ENCODE assay signal across 8 mouse cellular contexts in the genomic region with DNA sequence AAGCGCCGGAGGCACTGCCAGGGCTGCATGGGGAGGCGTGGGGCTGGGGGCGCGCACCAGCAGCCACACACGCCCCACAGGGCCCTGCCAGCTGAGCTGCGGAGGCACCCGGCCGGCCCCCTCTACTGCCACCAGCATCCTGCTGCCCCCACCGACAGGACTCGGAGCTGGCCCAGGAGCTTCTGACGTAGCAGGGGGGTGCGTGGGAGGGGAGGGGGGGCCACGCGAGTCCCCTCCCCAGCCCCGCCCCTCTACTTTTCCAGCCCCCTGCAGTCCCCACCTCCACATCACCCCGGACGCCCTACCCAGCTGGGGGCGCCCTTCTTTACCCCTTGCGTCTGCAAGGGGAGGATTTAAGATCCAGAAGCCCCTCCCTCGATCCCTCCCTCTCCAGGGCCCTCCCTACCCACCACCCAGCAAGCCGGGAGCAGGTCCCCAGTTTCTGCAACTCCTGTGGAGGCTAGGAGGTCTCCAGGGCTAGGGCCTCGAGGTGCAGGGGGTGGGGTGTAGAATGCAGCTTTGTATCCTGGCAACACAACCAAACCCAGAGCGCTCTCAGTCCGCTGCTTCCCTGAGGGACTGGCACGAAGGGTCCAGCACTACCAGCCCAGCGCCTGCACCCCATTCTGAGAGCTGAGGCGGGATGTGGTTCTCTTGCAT. TPM values are rescaled to one million over a fixed set of nuclear protein-coding genes. Genes with fewer than 3 reads are reported as not detected.
A peak's percentile ranks its signal among the peaks of the same experiment; 100 is the strongest.
DNase-seq lines count a peak whose midpoint lies in the region; ATAC-seq and TF ChIP-seq lines count a peak whose summit lies in the region.

No protein-coding gene starts in this region.

- no peak overlapping the region for H3K9ac ChIP-seq in MEL (ENCODE audit: control insufficient read depth, low read depth, low read length, poor library complexity, severe bottlenecking)
- peak overlapping the region; percentile 99 for H3K9ac ChIP-seq in forebrain, embryonic 14.5 days (ENCODE audit: low read length)
- H3K9ac ChIP-seq in midbrain, embryonic 13.5 days (replicated peaks): peak overlapping the region; percentile 97

- H3K4me2 ChIP-seq in forebrain, embryonic 14.5 days (ENCODE audit: low read length): peak overlapping the region; percentile 86
- peak overlapping the region; percentile 96 for H3K4me2 ChIP-seq in midbrain, embryonic 13.5 days (replicated peaks)

- peaks cover 7 to 14% of the 10 kb centered on the region in 2 experiments; a peak in 3 of 4 replicates for H3K27me3 ChIP-seq in MEL (ENCODE audit: control insufficient read depth in 1 of 2, insufficient read depth in 2 of 2, low read length in 2 of 2)
- H3K27me3 ChIP-seq in forebrain, embryonic 14.5 days (replicated peaks; ENCODE audit: control insufficient read depth, insufficient read depth, low read length): no peaks in the 10 kb centered on the region
- H3K27me3 ChIP-seq in midbrain, embryonic 13.5 days: 0 out of 2 replicates have a peak, but pooled peaks cover 13% of the 10 kb centered on the region

- no peaks in the 10 kb centered on the region for H3K9me3 ChIP-seq in MEL (replicated peaks; ENCODE audit: insufficient read depth, low read length)
- H3K9me3 ChIP-seq in forebrain, embryonic 14.5 days (replicated peaks; ENCODE audit: control insufficient read depth, low read length): no peaks in the 10 kb centered on the region
- no peaks in the 10 kb centered on the region for H3K9me3 ChIP-seq in midbrain, embryonic 13.5 days

- no peaks in the 10 kb centered on the region; the same call in 1 of the 2 replicates for H3K79me2 ChIP-seq in MEL (ENCODE audit: control insufficient read depth, insufficient read depth, low read length, poor library complexity)

- no peak for TF ChIP-seq EP300 in MEL (IDR thresholded peaks at IDR 0.05; ENCODE audit: low read depth in 1 of 2, low read length in 2 of 2)

- peak; percentile 61 for DNase-seq in cerebellum, adult 11 months
- DNase-seq in cerebellum, postnatal 4 days (ENCODE audit: low spot score in 2 of 2): no peak
- DNase-seq in MEL (ENCODE audit: low read depth, low spot score): peak; percentile 19
- DNase-seq in forebrain, embryonic 14.5 days (ENCODE audit: low spot score): peak; percentile 80
- peak; percentile 81 for DNase-seq in left cerebral cortex, adult 11 months (ENCODE audit: low spot score)
- peak; percentile 57 for DNase-seq in testis, postnatal 14 days (ENCODE audit: low spot score)
- DNase-seq in spleen, adult 18-20 months: no peak

- TF ChIP-seq POLR2A in MEL (IDR thresholded peaks at IDR 0.05; ENCODE audit: control insufficient read depth in 1 of 2, insufficient read depth in 1 of 2, low read depth in 1 of 2, low read length in 2 of 2, poor library complexity in 1 of 2): no peak

- ATAC-seq in forebrain, embryonic 14.5 days: peak; percentile 30
- peak; percentile 34 for ATAC-seq in midbrain, embryonic 13.5 days

- WGBS in forebrain, embryonic 14.5 days: 1% methylated on average over 21 of the region's 28 CpGs
- 1% methylated on average over 25 of the region's 28 CpGs for WGBS in midbrain, embryonic 13.5 days

- peak in 1 of 3 experiments; percentile 27; a peak in 1 of 6 replicates for TF ChIP-seq CTCF in MEL (IDR thresholded peaks at IDR 0.05 in 2 of 3, conservative IDR thresholded peaks at IDR 0.05 in 1 of 3; ENCODE audit: control insufficient read depth in 1 of 3, insufficient read depth in 1 of 3, low read depth in 2 of 3, low read length in 3 of 3, poor library complexity in 1 of 3, severe bottlenecking in 1 of 3)

- no peaks in the 10 kb centered on the region for H3K4me1 ChIP-seq in MEL (ENCODE audit: control insufficient read depth in 1 of 2, insufficient read depth in 2 of 2, low read length in 2 of 2)
- H3K4me1 ChIP-seq in forebrain, embryonic 14.5 days (ENCODE audit: control insufficient read depth, insufficient read depth, low read length): peaks cover 59% of the 10 kb centered on the region
- H3K4me1 ChIP-seq in midbrain, embryonic 13.5 days (replicated peaks): peaks cover 74% of the 10 kb centered on the region

- no peak overlapping the region for H3K27ac ChIP-seq in MEL (ENCODE audit: control insufficient read depth, low read depth, low read length)
- peak overlapping the region; percentile 98 for H3K27ac ChIP-seq in forebrain, embryonic 14.5 days (ENCODE audit: low read depth, low read length)
- peak overlapping the region; percentile 99 for H3K27ac ChIP-seq in midbrain, embryonic 13.5 days

- H3K36me3 ChIP-seq in MEL (ENCODE audit: control insufficient read depth in 1 of 2, insufficient read depth in 2 of 2, low read length in 2 of 2): no peaks in the 10 kb centered on the region
- H3K36me3 ChIP-seq in forebrain, embryonic 14.5 days (ENCODE audit: control insufficient read depth, insufficient read depth, low read length): no peaks in the 10 kb centered on the region
- no peaks in the 10 kb centered on the region for H3K36me3 ChIP-seq in midbrain, embryonic 13.5 days

- H3K4me3 ChIP-seq in MEL (ENCODE audit: control insufficient read depth in 1 of 2, insufficient read depth in 1 of 2, low read depth in 2 of 2, low read length in 2 of 2): no peak overlapping the region
- peak overlapping the region; percentile 90 for H3K4me3 ChIP-seq in forebrain, embryonic 14.5 days (ENCODE audit: low read depth, low read length)
- peak overlapping the region; percentile 84 for H3K4me3 ChIP-seq in midbrain, embryonic 13.5 days (replicated peaks)

- no peak for TF ChIP-seq RAD21 in MEL (IDR thresholded peaks at IDR 0.05; ENCODE audit: low read depth, low read length)

TF ChIP-seq in MEL, 35 proteins besides CTCF, POLR2A, EP300 and RAD21:
- TF ChIP-seq GABPA (IDR thresholded peaks at IDR 0.05; ENCODE audit: low read depth, low read length) (no peak), SMC3 (IDR thresholded peaks at IDR 0.05; ENCODE audit: low read depth, low read length) (no peak), MAFK (IDR thresholded peaks at IDR 0.05; ENCODE audit: borderline replicate concordance, low read depth, low read length) (no peak), CHD1 (IDR thresholded peaks at IDR 0.05; ENCODE audit: low read depth, low read length) (no peak), ETS1 (IDR thresholded peaks at IDR 0.05; ENCODE audit: low read depth, low read length) (no peak), MYC (IDR thresholded peaks at IDR 0.05; ENCODE audit: low read depth, low read length) (no peak), ZKSCAN1 (IDR thresholded peaks at IDR 0.05; ENCODE audit: low read depth, low read length) (no peak), KAT2A (conservative IDR thresholded peaks at IDR 0.05; ENCODE audit: low read depth, low read length) (no peak), TBP (IDR thresholded peaks at IDR 0.05; ENCODE audit: low read depth, low read length) (no peak), TAL1 (IDR thresholded peaks at IDR 0.05; ENCODE audit: low read length) (no peak), POLR2AphosphoS2 (IDR thresholded peaks at IDR 0.05; ENCODE audit: low read length) (no peak), UBTF (IDR thresholded peaks at IDR 0.05; ENCODE audit: borderline replicate concordance, insufficient read depth, low read depth, low read length) (no peak)
TF ChIP-seq in MEL: peak in this region for 0.

RNA-seq across cellular contexts. Expression of a gene that starts 2.0 kb away (rescaled TPM):
- total RNA-seq in MEL (2012; rRNA removed): 0.03 and 0.04 TPM in 2 replicates
- polyA plus RNA-seq in MEL (2012; ENCODE audit: insufficient read depth in 1 of 2, insufficient read length in 2 of 2, low read depth in 1 of 2, low replicate concordance in 2 of 2, missing spikeins in 1 of 2): under 1 TPM in 1 of 2 experiments, not detected in 1; 0.10 TPM
- 5.6 and 6.4 TPM in 2 replicates for polyA plus RNA-seq in forebrain, embryonic 14.5 days (2014; fragmentation: Nextera tagmentation; extraction: Ambion mirVana)
- polyA plus RNA-seq in midbrain, embryonic 13.5 days (2015; fragmentation: Nextera tagmentation; extraction: Ambion mirVana): 7.0 and 8.5 TPM in 2 replicates

RNA-seq across cellular contexts. Expression of a gene that starts 55.5 kb away (rescaled TPM):
- not detected in 2 replicates for total RNA-seq in MEL (2012; rRNA removed)
- not detected for polyA plus RNA-seq in MEL (2012; ENCODE audit: insufficient read depth in 1 of 2, insufficient read length in 2 of 2, low read depth in 1 of 2, low replicate concordance in 2 of 2, missing spikeins in 1 of 2)
- polyA plus RNA-seq in forebrain, embryonic 14.5 days (2014; fragmentation: Nextera tagmentation; extraction: Ambion mirVana): 2.5 and 3.3 TPM in 2 replicates
- 3.0 and 4.2 TPM in 2 replicates for polyA plus RNA-seq in midbrain, embryonic 13.5 days (2015; fragmentation: Nextera tagmentation; extraction: Ambion mirVana)

Comparison
In these comparisons a context has a peak if more than half of its experiments do, and no peak if none do; other contexts are left out.
1. DNase-seq: peak in cerebellum, adult 11 months (single experiment), MEL (single experiment), forebrain, embryonic 14.5 days (single experiment), left cerebral cortex, adult 11 months (single experiment) and testis, postnatal 14 days (single experiment); none in cerebellum, postnatal 4 days (0 of 2) and spleen, adult 18-20 months (0 of 2).
2. H3K4me3 ChIP-seq: peak in forebrain, embryonic 14.5 days (single experiment) and midbrain, embryonic 13.5 days (single experiment); none in MEL (0 of 2).